ENCODE assay signal across 24 mouse cellular contexts in genomic region chr9:117863318-117863717, GRCm38 (mm10).
DNase-seq lines count a peak whose midpoint lies in the region; ATAC-seq lines count a peak whose summit lies in the region.
"Had no signal": no experiment of that assay in that cellular context is flagged by ENCODE, and none has a peak within 500 bp of the region (broad histone marks: within the 10 kb centered on the region; RNA-seq: fewer than 3 reads in every experiment).

No protein-coding gene starts in this region.

- intact Hi-C loops in left cerebral cortex, postnatal 36 days (cut with DNase I), result no loop called here

- peak; percentile 95 for ATAC-seq in granulocyte monocyte progenitor cell, adult 5-6 weeks (replicated peaks; ENCODE audit: poor library complexity, severe bottlenecking)
- ATAC-seq: forebrain, embryonic 15.5 days; hindbrain, embryonic 16.5 days; intestine, embryonic 15.5 days had no signal

- H3K4me1 ChIP-seq in megakaryocyte, embryonic 14.5 days, result peaks cover 47% of the 10 kb centered on the region
- H3K4me1 ChIP-seq: embryonic facial prominence, embryonic 12.5 days; forebrain, embryonic 12.5 days; forebrain, embryonic 15.5 days had no signal

- DNase-seq in 416B (ENCODE audit: low read depth), result peak; percentile 69
- peak; percentile 0 for DNase-seq in MEL-GATA-1-ER (ENCODE audit: extremely low read depth, low read depth)
- DNase-seq in left cerebral cortex, postnatal 36 days (ENCODE audit: low spot score in 2 of 2), result no peak
- no peak for DNase-seq in layer of hippocampus, postnatal 36 days
- DNase-seq in lung, postnatal 4 days, result no peak
- DNase-seq: adrenal gland, adult 2 months; adrenal gland, postnatal 14 days; cerebellum, adult 11-12 months; cerebellum, adult 8-10 months; cerebellum, postnatal 36 days; gastrocnemius, postnatal 25 days; heart, adult 11 months had no signal

- peaks cover 34% of the 10 kb centered on the region for H3K9me3 ChIP-seq in megakaryocyte, embryonic 14.5 days
- H3K9me3 ChIP-seq: embryonic facial prominence, embryonic 12.5 days; forebrain, embryonic 12.5 days; forebrain, embryonic 15.5 days; hindbrain, embryonic 10.5 days; hindbrain, embryonic 13.5 days; intestine, embryonic 15.5 days had no signal

- H3K36me3 ChIP-seq in megakaryocyte, embryonic 14.5 days (replicated peaks; ENCODE audit: low read length), result peaks cover 18% of the 10 kb centered on the region
- H3K36me3 ChIP-seq: embryonic facial prominence, embryonic 12.5 days; forebrain, embryonic 12.5 days; forebrain, embryonic 15.5 days; G1E; hindbrain, embryonic 10.5 days; hindbrain, embryonic 13.5 days; intestine, embryonic 15.5 days had no signal

- H3K27me3 ChIP-seq in megakaryocyte, embryonic 14.5 days (replicated peaks), result peaks cover 4% of the 10 kb centered on the region
- H3K27me3 ChIP-seq: CH12.LX; embryonic facial prominence, embryonic 12.5 days; forebrain, embryonic 12.5 days; forebrain, embryonic 15.5 days; hindbrain, embryonic 13.5 days; intestine, embryonic 15.5 days had no signal

- H3K4me3 ChIP-seq in megakaryocyte, embryonic 14.5 days (replicated peaks), result peak overlapping the region; percentile 85
- H3K4me3 ChIP-seq: embryonic facial prominence, embryonic 12.5 days; erythroblast, embryonic 14.5 days; forebrain, embryonic 12.5 days; forebrain, embryonic 15.5 days; hindbrain, embryonic 10.5 days; hindbrain, embryonic 13.5 days; intestine, embryonic 15.5 days had no signal

Comparison
In these comparisons a context has a peak if more than half of its experiments do, and no peak if none do; other contexts are left out.
1. DNase-seq: peak in 416B (single experiment) and MEL-GATA-1-ER (single experiment); none in left cerebral cortex, postnatal 36 days (0 of 2), layer of hippocampus, postnatal 36 days (0 of 2) and lung, postnatal 4 days (0 of 2).